Mouse (Mus musculus) ES-E14 (cell line): ENCODE results near the gene Gm11596. TPM values are rescaled to one million over a fixed set of nuclear protein-coding genes. Genes with fewer than 3 reads are reported as not detected.
"Not testable (repeated sequence)": the region's sequence is repeated elsewhere in the genome, so short reads cannot be mapped to it uniquely, and the experiment has no call there.

ENCODE experiments used
- DNase-seq: peaks from one replicate; pipeline ENCODE4 v3.0.0-alpha.2; 2013; ENCODE audit warnings: low read depth, low spot score
- H3K27ac ChIP-seq: 2 replicates; pipeline ENCODE4 v1.5.1; 2012; ENCODE audit warnings: low read depth, mild to moderate bottlenecking, low read length, moderate library complexity, mixed read lengths; ENCODE audit not compliant: poor library complexity, insufficient read depth, severe bottlenecking
- H3K36me3 ChIP-seq: 2 replicates; pipeline ENCODE4 v1.6.1; 2012; ENCODE audit warnings: mild to moderate bottlenecking, low read length, moderate library complexity, mixed read lengths; ENCODE audit not compliant: control insufficient read depth, poor library complexity, insufficient read depth, severe bottlenecking
- H3K4me1 ChIP-seq, 2 experiments: fragments of 150-350 bp in 1 of 2; sonication (generic) in 1 of 2; 2 replicates each; pipeline ENCODE4 v1.6.1; 2012; ENCODE audit warnings: low read length in 2 of 2, mild to moderate bottlenecking in 1 of 2, mixed read lengths in 1 of 2; ENCODE audit not compliant: control insufficient read depth in 2 of 2, insufficient read depth in 2 of 2, poor library complexity in 1 of 2
- H3K4me3 ChIP-seq, 2 experiments: fragments of 150-350 bp in 1 of 2; sonication (generic) in 1 of 2; 2 replicates each; pipeline ENCODE4 v1.5.1; 2012; ENCODE audit warnings: low read length in 2 of 2, low read depth in 1 of 2, mild to moderate bottlenecking in 1 of 2, mixed read lengths in 1 of 2; ENCODE audit not compliant: insufficient read depth in 1 of 2, poor library complexity in 1 of 2, severe bottlenecking in 1 of 2
- H3K9ac ChIP-seq: 2 replicates; pipeline ENCODE4 v1.6.1; 2012; ENCODE audit warnings: low read depth, mild to moderate bottlenecking, low read length, mixed read lengths; ENCODE audit not compliant: poor library complexity, insufficient read depth, severe bottlenecking
- H3K9me3 ChIP-seq: fragments of 150-350 bp; sonication (generic); 2 replicates; pipeline ENCODE4 v1.6.1; 2012; ENCODE audit warnings: low read depth, mild to moderate bottlenecking, low read length; ENCODE audit not compliant: control insufficient read depth, insufficient read depth
- CHD2 ChIP-seq: IDR thresholded peaks from 2 replicates; pipeline ENCODE4 v1.6.1; 2014; ENCODE audit warnings: mild to moderate bottlenecking, low read depth, low read length, inconsistent platforms
- HCFC1 ChIP-seq: IDR thresholded peaks from 2 replicates; pipeline ENCODE4 v1.6.1; 2012; ENCODE audit warnings: low read length, inconsistent platforms, borderline replicate concordance; ENCODE audit not compliant: insufficient read depth
- MAFK ChIP-seq: IDR thresholded peaks from 2 replicates; pipeline ENCODE4 v1.6.1; 2014; ENCODE audit warnings: mild to moderate bottlenecking, low read depth, low read length, inconsistent platforms; ENCODE audit not compliant: insufficient read depth
- ZC3H11A ChIP-seq: IDR thresholded peaks from 2 replicates; pipeline ENCODE4 v1.6.1; 2012; ENCODE audit warnings: low read depth, mild to moderate bottlenecking, inconsistent platforms, low read length, borderline replicate concordance
- ZNF384 ChIP-seq: IDR thresholded peaks from 2 replicates; pipeline ENCODE4 v1.6.1; 2012; ENCODE audit warnings: low read depth, low read length, inconsistent platforms
- in situ Hi-C, 2 experiments: fragments of 600-800 bp; cut with MboI; formaldehyde crosslinking; loops; one replicate each; pipeline ENCODE4 v1.15.1; 2025; ENCODE audit warnings: low sequenced_read_pairs in 2 of 2, inconsistent platforms in 1 of 2; ENCODE audit not compliant: unreplicated experiment in 2 of 2
- total RNA-seq: library from RNA; depleted of rRNA; stranded (reverse); fragments of 300-350 nt; gene quantifications from 2 replicates; pipeline ENCODE4 v1.2.3, GENCODE M21; 2012

Gene Gm11596
- total RNA-seq, 1 experiment: not detected

DNA sequence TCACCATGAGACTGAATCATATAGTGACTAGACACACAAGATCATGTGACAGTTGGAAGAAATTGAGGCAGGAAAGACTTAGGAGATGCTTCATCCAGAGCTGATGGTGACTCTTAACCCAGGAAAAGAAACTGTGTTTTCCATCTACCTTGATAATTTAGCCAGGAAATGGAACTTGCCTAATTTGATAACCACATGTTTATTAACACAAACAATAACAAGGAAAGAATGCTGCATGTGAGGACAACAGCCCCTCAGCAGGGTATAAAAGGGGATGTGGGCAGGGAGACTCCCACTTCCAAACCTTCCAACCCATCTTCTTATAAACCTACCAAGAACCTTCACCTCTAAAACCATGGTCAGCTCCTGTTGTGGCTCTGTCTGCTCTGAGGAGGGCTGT is 8.4 kb downstream of the Gm11596 start, which contains the start of gene Krtap4-9:
Gene Krtap4-9 (plus strand): TSS at position 301 of the 400 bp plus-strand sequence.
- H3K27ac ChIP-seq, H3K9me3 ChIP-seq, H3K4me3 ChIP-seq, H3K4me1 ChIP-seq, DNase-seq, H3K9ac ChIP-seq, in situ Hi-C loops, H3K36me3 ChIP-seq: not testable (repeated sequence)

DNA sequence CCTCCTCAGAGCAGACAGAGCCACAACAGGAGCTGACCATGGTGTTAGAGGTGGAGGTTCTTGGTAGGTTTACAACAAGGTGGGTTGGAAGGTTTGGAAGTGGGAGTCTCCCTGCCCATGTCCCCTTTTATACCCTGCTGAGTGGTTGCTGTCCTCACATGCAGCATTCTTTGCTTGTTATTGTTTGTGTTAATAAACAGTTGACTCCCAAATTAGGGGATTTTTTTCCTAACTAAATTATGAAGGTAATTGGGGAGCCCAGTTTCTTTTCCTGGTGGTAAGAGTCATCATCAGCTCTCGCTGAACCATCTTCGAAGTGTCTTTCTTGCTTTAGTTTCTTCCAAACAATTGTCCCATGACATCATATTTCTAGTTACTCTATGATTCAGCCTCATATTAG is 12.7 kb downstream of the Gm11596 start, which contains the start of gene Krtap4-8:
Gene Krtap4-8 (minus strand): TSS at position 101 of the 400 bp plus-strand sequence.
- in situ Hi-C loops: no loop called here
- Histone ChIP-seq H3K9me3 (no peaks in the 10 kb centered on the region), H3K36me3 (no peaks in the 10 kb centered on the region), H3K9ac (no peak within 1 kb of the TSS), H3K27ac (no peak within 1 kb of the TSS), H3K4me1 (no peaks in the 10 kb centered on the region), H3K4me3 (no peak within 1 kb of the TSS)
- no peak for DNase-seq
- TF ChIP-seq CHD2 (no peak), ZNF384 (no peak), MAFK (no peak), HCFC1 (no peak), ZC3H11A (no peak)

DNA sequence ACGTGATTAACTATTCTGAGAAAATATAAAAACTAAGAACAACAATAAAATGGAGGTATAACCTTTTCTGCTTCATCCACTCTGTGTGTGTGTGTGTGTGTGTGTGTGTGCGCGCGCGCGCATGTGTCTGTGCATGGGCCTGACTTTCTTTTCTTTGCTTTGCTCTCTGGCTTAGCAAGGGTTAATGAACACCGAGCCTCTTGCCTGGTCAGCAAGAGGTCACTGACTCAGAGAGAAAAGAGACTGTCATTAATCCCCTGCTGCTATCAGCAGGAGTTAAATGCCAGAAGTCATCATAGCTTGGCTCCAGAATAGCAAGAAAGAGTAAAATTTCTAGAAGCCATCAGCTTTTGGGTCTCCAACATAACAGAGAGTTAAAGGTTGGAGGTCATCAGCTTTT is 14.9 kb downstream of the Gm11596 start:
- no peaks in the 10 kb centered on the region for H3K36me3 ChIP-seq
- in situ Hi-C loops: no loop called here
- H3K9ac ChIP-seq: no peak overlapping the region
- no peak overlapping the region for H3K4me3 ChIP-seq
- no peak for DNase-seq
- no peak overlapping the region for H3K27ac ChIP-seq
- H3K4me1 ChIP-seq: no peaks in the 10 kb centered on the region
- no peak for TF ChIP-seq CHD2
- TF ChIP-seq HCFC1: no peak
- TF ChIP-seq ZC3H11A: no peak
- TF ChIP-seq ZNF384: no peak
- no peak for TF ChIP-seq MAFK
- no peaks in the 10 kb centered on the region for H3K9me3 ChIP-seq

DNA sequence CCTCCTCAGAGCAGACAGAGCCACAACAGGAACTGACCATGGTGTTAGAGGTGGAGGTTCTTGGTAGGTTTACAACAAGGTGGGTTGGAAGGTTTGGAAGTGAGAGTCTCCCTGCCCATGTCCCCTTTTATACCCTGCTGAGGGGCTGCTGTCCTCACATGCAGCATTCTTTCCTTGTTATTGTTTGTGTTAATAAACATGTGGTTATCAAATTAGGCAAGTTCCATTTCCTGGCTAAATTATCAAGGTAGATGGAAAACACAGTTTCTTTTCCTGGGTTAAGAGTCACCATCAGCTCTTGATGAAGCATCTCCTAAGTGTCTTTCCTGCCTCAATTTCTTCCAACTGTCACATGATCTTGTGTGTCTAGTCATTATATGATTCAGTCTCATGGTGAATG is 20.5 kb downstream of the Gm11596 start, which contains the start of gene Gm11595:
Gene Gm11595 (minus strand): TSS at position 101 of the 400 bp plus-strand sequence.
- H3K36me3 ChIP-seq, H3K9ac ChIP-seq, H3K9me3 ChIP-seq, DNase-seq, in situ Hi-C loops, H3K4me1 ChIP-seq, H3K4me3 ChIP-seq, H3K27ac ChIP-seq: not testable (repeated sequence)

DNA sequence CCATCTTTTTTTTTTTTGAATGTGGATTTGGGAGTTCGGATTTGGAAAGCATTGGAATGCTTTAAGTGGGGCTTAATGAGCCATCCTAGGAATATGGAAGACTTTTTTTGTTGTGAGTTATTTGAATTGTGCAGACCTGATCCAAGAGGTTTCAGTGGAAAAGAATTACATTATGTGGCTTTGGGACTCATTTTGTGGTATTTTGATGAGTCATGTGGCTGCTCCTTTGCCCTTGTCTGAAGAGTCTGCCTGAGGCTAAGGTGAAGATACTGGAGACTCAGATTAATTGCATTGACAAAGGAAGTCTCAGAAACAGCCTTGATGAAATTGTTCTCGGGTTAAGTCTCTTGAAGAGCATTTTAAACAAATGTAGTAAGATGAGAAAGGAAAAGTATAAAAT is 24.9 kb downstream of the Gm11596 start:
- TF ChIP-seq ZNF384 (no peak), HCFC1 (no peak), CHD2 (no peak), MAFK (no peak), ZC3H11A (no peak)
- Histone ChIP-seq H3K27ac (no peak overlapping the region), H3K36me3 (no peaks in the 10 kb centered on the region), H3K9me3 (no peaks in the 10 kb centered on the region), H3K4me3 (no peak overlapping the region), H3K4me1 (no peaks in the 10 kb centered on the region), H3K9ac (no peak overlapping the region)
- no peak for DNase-seq
- in situ Hi-C loops: no loop called here
